Mouse (Mus musculus) neural tube, embryonic 14.5 days (tissue): Measurements from ENCODE around the gene Atoh8. TPM values are rescaled to one million over a fixed set of nuclear protein-coding genes. Genes with fewer than 3 reads are reported as not detected.

Source experiments
- ATAC-seq: fragments of 200-750 bp; cut with Nextera tagmentation; 2 replicates; pipeline ENCODE4 v1.8.0; 2017; ENCODE audit warnings: low read depth, mild to moderate bottlenecking, moderate TSS enrichment, moderate library complexity
- H3K27ac ChIP-seq: fragments of 300-500 bp; sonication (generic); 2 replicates; pipeline ENCODE4 v1.5.1; 2014; ENCODE audit warnings: low read depth, mild to moderate bottlenecking, control low read depth, low read length, moderate library complexity, mixed read lengths
- H3K27me3 ChIP-seq: fragments of 300-500 bp; sonication (generic); 2 replicates; pipeline ENCODE4 v1.6.1; 2014; ENCODE audit warnings: low read length; ENCODE audit not compliant: control insufficient read depth, insufficient read depth
- H3K36me3 ChIP-seq: fragments of 300-500 bp; sonication (generic); 2 replicates; pipeline ENCODE4 v1.6.1; 2014; ENCODE audit warnings: low read length, mixed read lengths; ENCODE audit not compliant: control insufficient read depth, insufficient read depth
- H3K4me1 ChIP-seq: fragments of 300-500 bp; sonication (generic); 2 replicates; pipeline ENCODE4 v1.6.1; 2014; ENCODE audit warnings: low read length; ENCODE audit not compliant: control insufficient read depth, insufficient read depth
- H3K4me2 ChIP-seq: fragments of 300-500 bp; sonication (generic); 2 replicates; pipeline ENCODE4 v1.6.1; 2014; ENCODE audit warnings: mild to moderate bottlenecking, low read depth, low read length, control low read depth
- H3K4me3 ChIP-seq: fragments of 300-500 bp; sonication (generic); 2 replicates; pipeline ENCODE4 v1.5.1; 2014; ENCODE audit warnings: low read depth, low read length, control low read depth, mixed read lengths
- H3K9ac ChIP-seq: fragments of 300-500 bp; sonication (generic); replicated peaks from 2 replicates; pipeline ENCODE4 v1.6.1; 2014; ENCODE audit warnings: low read depth, mild to moderate bottlenecking, control low read depth, low read length, mixed read lengths
- H3K9me3 ChIP-seq: fragments of 300-500 bp; sonication (generic); 2 replicates; pipeline ENCODE4 v1.6.1; 2016; ENCODE audit warnings: low read length; ENCODE audit not compliant: control insufficient read depth
- WGBS: fragments of 180-500 bp; shearing (Covaris S2); extraction: QIAGEN DNeasy Blood & Tissue Kit; methylation state at CpG from one replicate; pipeline ENCODE4 v1.1.7; 2014; 5-methylcytosine and 5-hydroxymethylcytosine counted together
- polyA plus RNA-seq: library from polyadenylated mRNA; unstranded; fragments of >200 nt; fragmentation: Nextera tagmentation; extraction: Ambion mirVana; gene quantifications from 2 replicates; pipeline ENCODE4 v1.2.1, GENCODE M21; 2014

Atoh8 gene
- polyA plus RNA-seq, 1 experiment from 2014 or later: 1.1 TPM

- 57% methylated on average over 6 of the region's 6 CpGs for WGBS
- Histone ChIP-seq H3K4me2 (no peak overlapping the region), H3K9me3 (no peaks in the 10 kb centered on the region), H3K27me3 (peaks cover 11% of the 10 kb centered on the region), H3K4me3 (no peak overlapping the region), H3K4me1 (peaks cover 17% of the 10 kb centered on the region), H3K9ac (no peak overlapping the region), H3K27ac (no peak overlapping the region), H3K36me3 (no peaks in the 10 kb centered on the region)
- no peak for ATAC-seq
These were observed 11.5 kb downstream of the Atoh8 start for GRCm38 (mm10) chr6:72223892-72224291.

GRCm38 (mm10) chr6:72222876-72223275 lies 12.5 kb downstream of the Atoh8 start:
- Histone ChIP-seq H3K27me3 (peaks cover 11% of the 10 kb centered on the region), H3K9me3 (no peaks in the 10 kb centered on the region), H3K9ac (no peak overlapping the region), H3K27ac (no peak overlapping the region), H3K36me3 (no peaks in the 10 kb centered on the region), H3K4me1 (peaks cover 21% of the 10 kb centered on the region), H3K4me3 (no peak overlapping the region), H3K4me2 (no peak overlapping the region)
- ATAC-seq: no peak
- 48% methylated on average over 6 of the region's 6 CpGs for WGBS

GRCm38 (mm10) chr6:72222271-72222724 lies 13.1 kb downstream of the Atoh8 start:
- WGBS: 5% methylated on average over 11 of the region's 11 CpGs
- H3K9me3 ChIP-seq: no peaks in the 10 kb centered on the region
- H3K27me3 ChIP-seq: peaks cover 11% of the 10 kb centered on the region
- H3K27ac ChIP-seq: no peak overlapping the region
- no peak overlapping the region for H3K4me3 ChIP-seq
- peak overlapping the region; percentile 2; the same call in 1 of the 2 replicates for H3K4me2 ChIP-seq
- no peaks in the 10 kb centered on the region for H3K36me3 ChIP-seq
- ATAC-seq: peak; percentile 57; the same call in 1 of the 2 replicates
- H3K9ac ChIP-seq: no peak overlapping the region
- H3K4me1 ChIP-seq: peaks cover 24% of the 10 kb centered on the region

- no peak overlapping the region for H3K4me2 ChIP-seq
- H3K4me3 ChIP-seq: no peak overlapping the region
- H3K36me3 ChIP-seq: no peaks in the 10 kb centered on the region
- H3K27me3 ChIP-seq: peaks cover 11% of the 10 kb centered on the region
- H3K9ac ChIP-seq: no peak overlapping the region
- WGBS: 42% methylated on average over 6 of the region's 6 CpGs
- ATAC-seq: no peak
- peaks cover 31% of the 10 kb centered on the region for H3K4me1 ChIP-seq
- H3K27ac ChIP-seq: no peak overlapping the region
- no peaks in the 10 kb centered on the region for H3K9me3 ChIP-seq
These were observed 14.1 kb downstream of the Atoh8 start for GRCm38 (mm10) chr6:72221271-72221670.

GRCm38 (mm10) chr6:72219549-72219948 lies 15.8 kb downstream of the Atoh8 start:
- Histone ChIP-seq H3K27ac (no peak overlapping the region), H3K9ac (no peak overlapping the region), H3K36me3 (no peaks in the 10 kb centered on the region), H3K4me3 (no peak overlapping the region), H3K9me3 (no peaks in the 10 kb centered on the region), H3K4me2 (no peak overlapping the region), H3K4me1 (peaks cover 43% of the 10 kb centered on the region), H3K27me3 (peaks cover 4% of the 10 kb centered on the region)
- 56% methylated on average over 5 of the region's 5 CpGs for WGBS
- no peak for ATAC-seq

- WGBS: 40% methylated on average over 4 of the region's 4 CpGs
- no peaks in the 10 kb centered on the region for H3K27me3 ChIP-seq
These were observed 17.1 kb downstream of the Atoh8 start for GRCm38 (mm10) chr6:72218281-72218680.

GRCm38 (mm10) chr6:72217415-72217784 lies 18.0 kb downstream of the Atoh8 start:
- ATAC-seq: no peak
- H3K9me3 ChIP-seq: no peaks in the 10 kb centered on the region
- peaks cover 36% of the 10 kb centered on the region for H3K4me1 ChIP-seq
- peak overlapping the region; percentile 80 for H3K27ac ChIP-seq
- no peaks in the 10 kb centered on the region for H3K27me3 ChIP-seq
- no peak overlapping the region for H3K4me3 ChIP-seq
- 55% methylated on average over 6 of the region's 6 CpGs for WGBS
- H3K4me2 ChIP-seq: peak overlapping the region; percentile 38; the same call in 1 of the 2 replicates
- no peak overlapping the region for H3K9ac ChIP-seq
- H3K36me3 ChIP-seq: no peaks in the 10 kb centered on the region

More at GRCm38 (mm10) chr6:72218281-72218680, 17.1 kb downstream of the Atoh8 start:
- Histone ChIP-seq H3K4me1 (peaks cover 43% of the 10 kb centered on the region), H3K9me3 (no peaks in the 10 kb centered on the region), H3K4me3 (no peak overlapping the region), H3K4me2 (no peak overlapping the region), H3K36me3 (no peaks in the 10 kb centered on the region), H3K27ac (peak overlapping the region; percentile 12; the same call in 1 of the 2 replicates), H3K9ac (no peak overlapping the region)
- no peak for ATAC-seq

- 2% methylated on average over 32 of the region's 33 CpGs for WGBS
- Histone ChIP-seq H3K36me3 (no peaks in the 10 kb centered on the region), H3K4me3 (no peak overlapping the region; the same call in 1 of the 2 replicates), H3K9me3 (no peaks in the 10 kb centered on the region), H3K9ac (peak overlapping the region; percentile 34), H3K27me3 (no peaks in the 10 kb centered on the region), H3K4me1 (peaks cover 32% of the 10 kb centered on the region), H3K27ac (peak overlapping the region; percentile 80), H3K4me2 (peak overlapping the region; percentile 38)
- ATAC-seq: peak; percentile 91
These were observed 18.5 kb downstream of the Atoh8 start for GRCm38 (mm10) chr6:72216681-72217414.

GRCm38 (mm10) chr6:72215582-72215981 lies 19.8 kb downstream of the Atoh8 start:
- 19% methylated on average over 6 of the region's 6 CpGs for WGBS
- Histone ChIP-seq H3K4me2 (no peak overlapping the region; the same call in 1 of the 2 replicates), H3K9me3 (no peaks in the 10 kb centered on the region), H3K4me1 (peaks cover 32% of the 10 kb centered on the region), H3K9ac (no peak overlapping the region), H3K27ac (peak overlapping the region; percentile 80), H3K4me3 (no peak overlapping the region), H3K27me3 (no peaks in the 10 kb centered on the region), H3K36me3 (no peaks in the 10 kb centered on the region)
- no peak for ATAC-seq
